Mouse (Mus musculus): ENCODE data around the gene Cs.

DNA sequence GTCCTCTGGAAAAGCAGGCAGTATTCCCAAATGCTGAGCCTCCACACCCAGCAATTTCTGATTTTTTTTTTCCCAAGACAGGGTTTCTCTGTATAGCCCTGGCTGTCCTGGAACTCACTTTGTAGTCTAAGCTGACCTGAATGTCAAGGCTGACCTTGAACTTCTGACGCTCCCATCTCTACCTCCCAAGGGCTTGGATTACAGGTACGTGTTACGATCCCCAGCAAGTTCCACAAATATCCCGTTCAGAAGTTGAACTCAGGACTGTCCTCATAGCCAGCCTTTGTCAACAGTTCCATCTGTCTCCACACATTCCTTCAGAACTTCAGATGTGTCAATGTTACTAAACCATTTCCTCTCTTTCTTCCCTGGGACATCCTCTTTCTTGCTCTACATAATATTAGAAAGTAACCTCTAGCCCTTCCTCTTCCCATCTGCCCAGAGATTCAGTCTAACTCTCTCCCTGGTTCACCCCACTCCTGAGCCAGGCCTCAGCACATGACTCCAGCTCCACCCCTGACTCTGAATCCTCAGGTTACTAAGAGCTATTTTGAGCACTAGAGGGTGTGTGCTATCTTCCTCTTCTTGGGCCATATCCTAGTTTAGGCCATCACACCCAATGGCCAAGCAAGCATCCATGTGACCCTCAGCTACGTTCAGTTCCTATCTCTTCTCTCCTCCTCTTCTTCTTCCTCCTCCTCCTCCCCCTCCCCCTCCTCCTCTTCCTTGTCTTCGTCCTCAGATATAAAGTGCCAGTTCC, 35.6 kb downstream of the Cs start:
- no peak for TF ChIP-seq CTCF (IDR thresholded peaks at IDR 0.05; ENCODE audit: control insufficient read depth, insufficient read depth, low read length)
- TF ChIP-seq POLR2A (IDR thresholded peaks at IDR 0.05; ENCODE audit: borderline replicate concordance, control insufficient read depth, low read depth, low read length): no peak

Measured in bone marrow, adult 2 months (tissue).